Mouse (Mus musculus) bone marrow macrophage, adult 2 months (primary cell): Measurements from ENCODE around the gene Rps6kb2. TPM values are rescaled to one million over a fixed set of nuclear protein-coding genes. Genes with fewer than 3 reads are reported as not detected.

Experiments used
- H3K27ac ChIP-seq: 2 replicates; pipeline ENCODE4 v1.5.1; 2012; ENCODE audit warnings: low read depth, low read length; ENCODE audit not compliant: insufficient read depth
- H3K4me1 ChIP-seq: 2 replicates; pipeline ENCODE4 v1.6.1; 2012; ENCODE audit warnings: low read length; ENCODE audit not compliant: control insufficient read depth, insufficient read depth
- H3K4me3 ChIP-seq: 2 replicates; pipeline ENCODE4 v1.5.1; 2012; ENCODE audit warnings: mild to moderate bottlenecking, low read length, moderate library complexity; ENCODE audit not compliant: insufficient read depth
- CTCF ChIP-seq: IDR thresholded peaks from 2 replicates; pipeline ENCODE4 v1.5.1; 2012; ENCODE audit warnings: low read depth, mild to moderate bottlenecking, low read length, moderate library complexity
- POLR2A ChIP-seq: IDR thresholded peaks from 2 replicates; pipeline ENCODE4 v1.6.1; 2012; ENCODE audit warnings: mild to moderate bottlenecking, low read depth, low read length, borderline replicate concordance
- polyA plus RNA-seq: library from polyadenylated mRNA; stranded (reverse); fragments of >200 nt; gene quantifications from 2 replicates; pipeline ENCODE4 v1.2.4, GENCODE M21; 2012; ENCODE audit not compliant: missing spikeins, insufficient read depth, insufficient read length

The Rps6kb2 gene
- polyA plus RNA-seq, 1 experiment, result 32.3 TPM

GRCm38 (mm10) chr19:4119716-4120487 is 43.3 kb downstream of the Rps6kb2 start:
- H3K4me1 ChIP-seq, result peaks cover 33% of the 10 kb centered on the region

GRCm38 (mm10) chr19:4118350-4118749 is 44.8 kb downstream of the Rps6kb2 start:
- no peak for TF ChIP-seq CTCF
- TF ChIP-seq POLR2A, result no peak
- Histone ChIP-seq H3K4me1 (peaks cover 34% of the 10 kb centered on the region), H3K4me3 (no peak overlapping the region), H3K27ac (no peak overlapping the region)

More at GRCm38 (mm10) chr19:4119716-4120487, 43.3 kb downstream of the Rps6kb2 start:
- H3K4me3 ChIP-seq, result 0 out of 2 replicates have a peak overlapping the region, but pooled peaks have one; percentile 77
- TF ChIP-seq CTCF (no peak), POLR2A (no peak)
- H3K27ac ChIP-seq, result no peak overlapping the region

- no peak for TF ChIP-seq POLR2A
- no peak for TF ChIP-seq CTCF
- no peak overlapping the region for H3K27ac ChIP-seq
- H3K4me3 ChIP-seq, result no peak overlapping the region
- peaks cover 40% of the 10 kb centered on the region for H3K4me1 ChIP-seq
Observed at GRCm38 (mm10) chr19:4117006-4117405, 46.1 kb downstream of the Rps6kb2 start.

- H3K27ac ChIP-seq, result no peak overlapping the region
- TF ChIP-seq POLR2A (no peak), CTCF (no peak)
- no peak overlapping the region for H3K4me3 ChIP-seq
- H3K4me1 ChIP-seq, result peaks cover 45% of the 10 kb centered on the region
Observed at GRCm38 (mm10) chr19:4115816-4116215, 47.3 kb downstream of the Rps6kb2 start.

GRCm38 (mm10) chr19:4115144-4115543 is 48.0 kb downstream of the Rps6kb2 start:
- peaks cover 39% of the 10 kb centered on the region for H3K4me1 ChIP-seq
- H3K27ac ChIP-seq, result no peak overlapping the region
- H3K4me3 ChIP-seq, result no peak overlapping the region
- no peak for TF ChIP-seq CTCF
- no peak for TF ChIP-seq POLR2A

GRCm38 (mm10) chr19:4114551-4114950 is 48.6 kb downstream of the Rps6kb2 start:
- Histone ChIP-seq H3K4me3 (no peak overlapping the region), H3K4me1 (peaks cover 37% of the 10 kb centered on the region), H3K27ac (peak overlapping the region; percentile 87)

GRCm38 (mm10) chr19:4113806-4114230 is 49.3 kb downstream of the Rps6kb2 start:
- peaks cover 37% of the 10 kb centered on the region for H3K4me1 ChIP-seq
- no peak for TF ChIP-seq POLR2A
- no peak for TF ChIP-seq CTCF
- H3K27ac ChIP-seq, result peak overlapping the region; percentile 87
- peak overlapping the region; percentile 22 for H3K4me3 ChIP-seq

More at GRCm38 (mm10) chr19:4114551-4114950, 48.6 kb downstream of the Rps6kb2 start:
- TF ChIP-seq CTCF (no peak), POLR2A (no peak)

- no peak for TF ChIP-seq POLR2A
- no peak for TF ChIP-seq CTCF
- peak overlapping the region; percentile 87 for H3K27ac ChIP-seq
- H3K4me3 ChIP-seq, result peak overlapping the region; percentile 22
- peaks cover 37% of the 10 kb centered on the region for H3K4me1 ChIP-seq
Observed at GRCm38 (mm10) chr19:4113186-4113805, 49.9 kb downstream of the Rps6kb2 start.

- TF ChIP-seq POLR2A, result no peak
- TF ChIP-seq CTCF, result no peak
- no peak overlapping the region for H3K4me3 ChIP-seq
- peak overlapping the region; percentile 87 for H3K27ac ChIP-seq
- H3K4me1 ChIP-seq, result peaks cover 37% of the 10 kb centered on the region
Observed at GRCm38 (mm10) chr19:4112063-4112960, 50.8 kb downstream of the Rps6kb2 start.

GRCm38 (mm10) chr19:4108535-4108934 is 54.6 kb downstream of the Rps6kb2 start:
- Histone ChIP-seq H3K27ac (no peak overlapping the region), H3K4me1 (peaks cover 22% of the 10 kb centered on the region), H3K4me3 (no peak overlapping the region)
- TF ChIP-seq CTCF, result no peak
- no peak for TF ChIP-seq POLR2A
